Mouse (Mus musculus): Measurements from ENCODE around the gene Ucp3. TPM values are rescaled to one million over a fixed set of nuclear protein-coding genes. Genes with fewer than 3 reads are reported as not detected.

Ucp3 gene
- polyA plus RNA-seq (2015; fragmentation: Nextera tagmentation; extraction: Ambion mirVana) = not detected in 2 replicates

DNA sequence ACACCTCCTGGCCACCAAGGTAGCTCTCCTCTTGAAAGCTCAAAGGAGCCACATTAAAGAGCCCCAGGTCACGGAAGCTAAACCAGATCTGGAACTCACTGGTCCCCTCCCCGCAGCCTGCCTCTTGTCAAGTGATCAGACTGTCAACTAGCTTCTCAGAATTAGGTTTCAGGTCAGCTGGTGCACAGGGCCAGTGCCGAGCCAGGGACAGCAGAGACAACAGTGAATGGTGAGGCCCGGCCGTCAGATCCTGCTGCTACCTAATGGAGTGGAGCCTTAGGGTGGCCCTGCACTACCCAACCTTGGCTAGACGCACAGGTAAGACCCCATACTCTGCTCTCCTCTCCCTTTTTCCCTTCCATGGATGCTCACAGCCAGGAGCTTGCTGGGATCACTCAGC, at the start of gene Ucp3:
Ucp3 (plus strand) TSS at position 214 of the 400 bp plus-strand sequence.
- ATAC-seq = no peak

DNA sequence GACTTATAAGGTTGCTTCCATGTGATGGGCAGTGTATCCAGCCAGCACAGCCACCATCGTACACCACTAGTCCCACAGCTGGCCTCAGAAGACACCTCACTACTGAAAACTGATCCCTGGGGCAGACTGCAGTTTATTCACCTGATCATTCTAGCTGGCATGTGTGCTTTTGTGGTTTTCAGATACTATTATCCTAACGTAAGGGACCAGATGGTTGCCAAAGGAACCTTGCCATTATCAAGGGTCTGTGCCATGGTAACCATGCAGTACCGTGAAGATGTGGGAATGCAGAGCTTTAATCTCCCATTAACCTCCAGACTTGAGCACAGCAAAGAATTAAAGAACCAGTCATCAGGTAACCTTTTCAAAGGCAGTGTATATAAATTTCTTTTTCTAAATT, 47.0 kb upstream of the Ucp3 start:
- H3K4me3 ChIP-seq = no peak overlapping the region
- H3K4me2 ChIP-seq = no peak overlapping the region
- H3K9ac ChIP-seq = no peak overlapping the region
- peaks cover 84% of the 10 kb centered on the region for H3K36me3 ChIP-seq (ENCODE audit: poor library complexity, severe bottlenecking)
- H3K4me1 ChIP-seq = no peaks in the 10 kb centered on the region
- no peaks in the 10 kb centered on the region for H3K9me3 ChIP-seq (replicated peaks)
- no peak overlapping the region for H3K27ac ChIP-seq
- H3K27me3 ChIP-seq = no peaks in the 10 kb centered on the region
- no peak for ATAC-seq
- 72% methylated on average over 3 of the region's 3 CpGs for WGBS

More for the DNA sequence above, at the start of gene Ucp3:
- 84% methylated on average over 6 of the region's 6 CpGs for WGBS
- H3K36me3 ChIP-seq (ENCODE audit: poor library complexity, severe bottlenecking) = peaks cover 32% of the 10 kb centered on the region
- no peak within 1 kb of the TSS for H3K4me2 ChIP-seq
- H3K4me3 ChIP-seq = no peak within 1 kb of the TSS
- no peaks in the 10 kb centered on the region for H3K4me1 ChIP-seq
- H3K27me3 ChIP-seq = no peaks in the 10 kb centered on the region
- no peaks in the 10 kb centered on the region for H3K9me3 ChIP-seq (replicated peaks)
- H3K27ac ChIP-seq = no peak within 1 kb of the TSS
- H3K9ac ChIP-seq = no peak within 1 kb of the TSS

DNA sequence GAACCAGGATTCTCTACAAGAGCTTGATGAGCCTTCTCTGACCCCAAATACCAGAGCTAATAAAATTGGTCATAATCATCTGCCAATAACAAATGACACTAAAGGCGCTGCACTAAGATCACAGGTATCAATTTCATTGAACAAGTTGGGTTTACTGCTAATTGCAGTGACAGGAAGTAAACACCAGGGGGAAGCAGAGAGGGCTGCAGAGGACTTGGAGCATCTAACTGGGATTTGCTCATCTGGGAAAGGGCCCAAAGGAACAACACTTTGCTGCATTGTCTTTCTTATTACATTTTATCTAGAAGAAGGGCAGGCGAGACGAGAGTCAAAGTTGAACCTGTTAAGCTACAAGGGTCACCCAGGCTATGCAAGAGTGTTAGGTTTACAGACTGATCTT, 43.7 kb upstream of the Ucp3 start:
- H3K9ac ChIP-seq = no peak overlapping the region
- WGBS = 70% methylated on average over 3 of the region's 3 CpGs
- no peak for ATAC-seq
- no peak overlapping the region for H3K4me2 ChIP-seq
- H3K9me3 ChIP-seq (replicated peaks) = no peaks in the 10 kb centered on the region
- H3K27me3 ChIP-seq = no peaks in the 10 kb centered on the region
- no peak overlapping the region for H3K27ac ChIP-seq
- no peak overlapping the region for H3K4me3 ChIP-seq
- peaks cover 92% of the 10 kb centered on the region for H3K36me3 ChIP-seq (ENCODE audit: poor library complexity, severe bottlenecking)
- no peaks in the 10 kb centered on the region for H3K4me1 ChIP-seq

DNA sequence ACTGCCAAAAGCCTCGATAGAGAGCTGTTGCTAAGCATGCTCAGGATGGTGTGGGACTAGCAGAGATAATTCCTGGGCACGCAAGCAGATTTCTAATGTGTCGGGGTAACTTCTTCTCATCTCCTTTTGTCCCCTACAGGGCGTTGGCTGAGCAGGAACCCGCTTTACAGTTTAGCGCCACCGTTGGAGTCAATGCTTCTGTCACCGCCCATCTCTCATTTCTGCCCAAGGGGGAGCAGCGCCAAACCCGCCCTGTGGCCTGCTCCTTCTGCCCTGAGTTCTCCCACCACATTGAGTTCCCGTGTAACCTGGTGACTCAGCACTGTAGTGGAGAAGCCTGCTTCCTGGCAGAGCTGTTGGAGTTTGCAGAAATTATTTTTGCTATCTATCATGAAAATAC, 42.9 kb upstream of the Ucp3 start:
- H3K4me2 ChIP-seq = no peak overlapping the region
- 91% methylated on average over 11 of the region's 11 CpGs for whole genome bisulfite sequencing
- H3K4me3 ChIP-seq = no peak overlapping the region
- peaks cover 90% of the 10 kb centered on the region for H3K36me3 ChIP-seq (ENCODE audit: poor library complexity, severe bottlenecking)
- H3K9ac ChIP-seq = no peak overlapping the region
- no peaks in the 10 kb centered on the region for H3K27me3 ChIP-seq
- ATAC-seq = no peak
- H3K27ac ChIP-seq = no peak overlapping the region
- no peaks in the 10 kb centered on the region for H3K9me3 ChIP-seq (replicated peaks)
- no peaks in the 10 kb centered on the region for H3K4me1 ChIP-seq

DNA sequence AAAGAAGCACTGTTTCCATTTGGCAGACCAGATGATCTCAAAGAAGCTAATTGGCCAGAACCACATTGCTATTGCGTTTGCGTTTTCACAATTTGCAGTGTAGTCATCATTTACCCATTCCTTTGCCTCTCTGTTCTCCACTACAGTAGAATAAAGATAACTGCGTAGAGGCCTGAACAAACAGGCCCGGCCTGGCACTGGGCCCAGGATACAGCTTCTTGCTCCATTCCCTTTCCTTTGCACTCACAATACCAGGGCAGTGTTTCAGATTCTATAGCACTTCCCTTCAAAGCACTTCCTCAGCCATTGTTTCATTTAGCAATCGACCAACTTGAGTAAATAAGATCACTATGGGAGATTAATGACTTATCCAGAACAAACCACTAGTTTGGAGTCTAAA, 41.7 kb upstream of the Ucp3 start:
- Histone ChIP-seq H3K27me3 (no peaks in the 10 kb centered on the region), H3K36me3 (ENCODE audit: poor library complexity, severe bottlenecking) (peaks cover 90% of the 10 kb centered on the region), H3K9me3 (replicated peaks) (no peaks in the 10 kb centered on the region), H3K9ac (no peak overlapping the region), H3K4me2 (no peak overlapping the region), H3K4me1 (no peaks in the 10 kb centered on the region), H3K27ac (no peak overlapping the region), H3K4me3 (no peak overlapping the region)
- ATAC-seq = no peak
- 67% methylated on average over 5 of the region's 5 CpGs for WGBS

DNA sequence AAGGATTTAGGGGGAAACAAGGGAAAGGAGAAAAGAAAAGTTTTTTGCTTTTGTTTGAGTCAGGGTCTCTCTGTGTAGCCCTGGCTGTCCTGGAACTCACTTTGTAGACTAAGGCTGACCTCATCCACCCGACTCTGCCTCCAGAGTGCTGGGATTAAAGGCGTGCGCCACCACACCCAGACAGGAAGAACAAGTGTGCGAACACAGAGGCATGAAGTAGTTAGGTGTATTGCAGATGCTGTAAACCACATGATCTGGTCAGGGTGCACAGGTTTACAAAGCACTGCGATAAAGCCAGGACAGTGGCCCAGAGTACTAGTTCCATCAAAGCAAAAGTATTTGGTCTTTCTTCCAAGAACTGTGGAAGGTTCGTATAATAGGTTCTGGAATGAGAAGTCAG, 39.5 kb upstream of the Ucp3 start:
- H3K36me3 ChIP-seq (ENCODE audit: poor library complexity, severe bottlenecking) = peaks cover 90% of the 10 kb centered on the region
- no peak overlapping the region for H3K4me3 ChIP-seq
- no peak overlapping the region for H3K9ac ChIP-seq
- 96% methylated on average over 6 of the region's 6 CpGs for WGBS
- H3K27me3 ChIP-seq = no peaks in the 10 kb centered on the region
- H3K4me1 ChIP-seq = no peaks in the 10 kb centered on the region
- ATAC-seq = no peak
- H3K4me2 ChIP-seq = no peak overlapping the region
- H3K27ac ChIP-seq = no peak overlapping the region
- H3K9me3 ChIP-seq (replicated peaks) = no peaks in the 10 kb centered on the region

DNA sequence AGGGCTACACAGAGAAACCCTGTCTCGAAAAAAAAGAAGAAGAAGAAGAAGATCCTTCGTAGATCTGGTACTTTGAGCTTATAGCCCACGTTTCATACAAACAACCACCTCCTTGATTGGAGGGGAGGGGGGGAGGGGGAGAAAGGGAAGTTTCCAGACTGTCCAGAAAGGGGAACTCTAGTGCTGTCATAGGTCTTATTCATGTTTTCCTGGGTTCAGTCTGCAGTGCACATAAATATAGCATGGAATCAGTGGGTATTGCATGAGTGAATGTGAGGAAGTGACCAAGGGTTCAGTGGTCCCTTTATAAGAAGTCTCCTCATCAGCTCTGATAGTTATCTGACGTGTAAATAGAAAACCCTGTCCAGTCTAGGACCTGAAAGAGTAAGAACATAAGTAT, 29.1 kb upstream of the Ucp3 start:
- Histone ChIP-seq H3K4me1 (no peaks in the 10 kb centered on the region), H3K27me3 (no peaks in the 10 kb centered on the region), H3K36me3 (ENCODE audit: poor library complexity, severe bottlenecking) (peaks cover 88% of the 10 kb centered on the region), H3K27ac (no peak overlapping the region), H3K4me3 (no peak overlapping the region), H3K4me2 (no peak overlapping the region), H3K9me3 (replicated peaks) (no peaks in the 10 kb centered on the region), H3K9ac (no peak overlapping the region)
- ATAC-seq = no peak
- WGBS = 92% methylated on average over 4 of the region's 4 CpGs

DNA sequence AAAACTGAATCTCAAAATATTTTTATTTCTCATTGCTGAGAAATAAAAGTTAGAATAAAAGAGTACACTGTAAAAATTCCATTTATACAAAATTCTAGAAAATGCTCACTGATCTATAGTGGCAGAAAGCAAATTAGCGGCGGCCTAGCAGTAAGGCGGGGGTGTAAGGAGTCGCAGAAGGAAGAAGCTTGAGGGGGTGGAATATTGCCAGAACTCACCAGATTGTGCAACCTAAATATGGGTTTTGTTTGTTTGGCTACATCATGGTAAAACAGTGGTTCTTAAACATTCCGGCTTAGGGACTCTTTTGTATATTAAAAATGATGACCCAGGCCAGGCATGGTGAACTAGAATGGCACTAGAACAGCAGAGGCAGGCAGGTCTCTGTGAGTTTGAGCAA, 26.5 kb upstream of the Ucp3 start:
- WGBS = 95% methylated on average over 5 of the region's 5 CpGs
- H3K4me3 ChIP-seq = no peak overlapping the region

DNA sequence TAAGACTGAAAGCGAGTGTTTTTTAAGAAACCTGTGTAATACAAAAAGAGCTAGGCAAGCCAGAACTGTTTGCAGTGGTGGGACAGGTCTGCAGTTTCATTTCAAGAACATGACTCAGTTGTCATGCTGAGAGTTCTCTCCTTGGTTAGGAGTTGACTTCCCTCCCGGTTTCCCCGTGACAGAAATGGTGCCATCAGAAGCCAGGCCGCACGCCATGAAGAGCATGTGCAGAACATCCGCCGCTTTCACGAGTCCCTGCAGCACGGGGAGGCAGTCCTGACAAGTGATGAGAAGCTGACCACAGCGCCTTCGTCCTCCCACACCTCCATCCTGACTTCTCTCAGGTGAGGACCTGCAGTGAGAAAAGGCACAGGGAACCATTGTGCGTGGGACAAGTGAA, 24.3 kb upstream of the Ucp3 start:
- Histone ChIP-seq H3K9ac (no peak overlapping the region), H3K4me1 (no peaks in the 10 kb centered on the region), H3K9me3 (replicated peaks) (no peaks in the 10 kb centered on the region), H3K27me3 (no peaks in the 10 kb centered on the region), H3K27ac (no peak overlapping the region), H3K36me3 (ENCODE audit: poor library complexity, severe bottlenecking) (peaks cover 89% of the 10 kb centered on the region), H3K4me2 (no peak overlapping the region), H3K4me3 (no peak overlapping the region)
- 93% methylated on average over 12 of the region's 12 CpGs for WGBS
- ATAC-seq = no peak

More for the DNA sequence above, 26.5 kb upstream of the Ucp3 start:
- no peak overlapping the region for H3K9ac ChIP-seq
- H3K27me3 ChIP-seq = no peaks in the 10 kb centered on the region
- no peak for ATAC-seq
- no peaks in the 10 kb centered on the region for H3K4me1 ChIP-seq
- peaks cover 89% of the 10 kb centered on the region for H3K36me3 ChIP-seq (ENCODE audit: poor library complexity, severe bottlenecking)
- H3K9me3 ChIP-seq (replicated peaks) = no peaks in the 10 kb centered on the region
- H3K4me2 ChIP-seq = no peak overlapping the region
- H3K27ac ChIP-seq = no peak overlapping the region

DNA sequence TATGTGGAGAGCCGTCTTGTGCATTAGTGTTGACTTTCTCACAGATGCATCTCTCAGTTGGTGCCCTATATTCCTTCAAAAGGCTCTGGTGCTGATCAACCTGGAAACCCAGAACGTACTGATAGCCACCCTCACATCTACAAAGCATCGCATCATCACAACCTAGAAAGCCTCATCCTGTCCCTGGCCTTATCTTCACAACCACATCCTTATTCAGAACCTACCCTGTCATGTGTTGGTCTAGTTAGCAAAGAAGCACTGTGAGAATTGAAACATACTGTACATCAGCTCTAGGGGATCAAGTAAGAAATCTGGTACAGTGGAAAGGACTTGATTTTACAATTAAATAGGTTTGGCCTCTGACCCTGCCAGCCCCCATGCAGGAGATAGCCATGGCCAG, 23.8 kb upstream of the Ucp3 start:
- Histone ChIP-seq H3K36me3 (ENCODE audit: poor library complexity, severe bottlenecking) (peaks cover 89% of the 10 kb centered on the region), H3K4me1 (no peaks in the 10 kb centered on the region), H3K27ac (no peak overlapping the region), H3K4me2 (no peak overlapping the region), H3K9me3 (replicated peaks) (no peaks in the 10 kb centered on the region), H3K9ac (no peak overlapping the region), H3K4me3 (no peak overlapping the region), H3K27me3 (no peaks in the 10 kb centered on the region)
- ATAC-seq = no peak
- WGBS = 92% methylated on average over 3 of the region's 3 CpGs

DNA sequence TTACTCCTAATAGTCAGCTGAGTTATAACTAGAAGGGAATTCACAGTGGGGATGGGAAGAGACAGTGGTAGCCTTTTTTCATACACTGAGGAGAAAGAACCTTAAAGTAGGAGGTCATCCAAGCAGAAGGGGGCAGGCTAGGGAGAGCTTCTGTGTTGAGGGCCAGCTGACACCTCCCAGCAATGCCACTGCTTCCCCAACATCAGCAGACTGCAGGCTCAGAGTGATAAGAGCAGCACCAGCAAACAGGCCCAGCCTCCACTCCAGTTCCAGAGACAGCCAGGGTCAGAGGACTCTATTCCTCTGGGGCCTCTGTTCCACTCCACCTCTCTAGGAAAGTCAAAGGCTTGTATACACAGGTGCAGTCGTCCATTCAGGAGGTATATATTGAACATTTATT, 14.6 kb upstream of the Ucp3 start:
- no peaks in the 10 kb centered on the region for H3K27me3 ChIP-seq
- no peak overlapping the region for H3K4me3 ChIP-seq
- H3K9me3 ChIP-seq (replicated peaks) = no peaks in the 10 kb centered on the region
- 80% methylated on average over 1 of the region's 1 CpGs for WGBS
- H3K4me2 ChIP-seq = no peak overlapping the region
- no peak overlapping the region for H3K9ac ChIP-seq
- no peak for ATAC-seq
- no peak overlapping the region for H3K27ac ChIP-seq
- H3K4me1 ChIP-seq = no peaks in the 10 kb centered on the region
- H3K36me3 ChIP-seq (ENCODE audit: poor library complexity, severe bottlenecking) = peaks cover 95% of the 10 kb centered on the region

DNA sequence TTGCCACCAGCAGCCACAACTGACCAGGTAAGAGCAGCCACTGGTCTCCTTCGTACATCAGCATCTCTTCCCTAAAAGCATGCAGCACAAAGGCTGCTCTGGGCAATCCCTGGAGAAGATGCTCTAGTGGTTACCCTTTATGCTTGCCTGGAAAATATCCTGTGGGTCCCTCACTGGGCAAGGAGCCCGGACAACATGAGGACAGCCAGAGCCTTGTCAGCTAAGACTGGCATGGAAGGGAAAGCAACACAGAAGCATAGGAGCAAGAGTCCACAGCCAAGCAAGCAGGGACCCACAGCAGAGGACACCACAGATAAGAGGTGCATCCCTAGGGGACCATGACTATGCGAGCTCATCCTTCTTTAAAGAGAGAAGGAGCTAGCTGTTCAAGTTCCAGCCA, 12.9 kb upstream of the Ucp3 start:
- Histone ChIP-seq H3K27ac (no peak overlapping the region), H3K4me1 (no peaks in the 10 kb centered on the region), H3K9me3 (replicated peaks) (no peaks in the 10 kb centered on the region), H3K36me3 (ENCODE audit: poor library complexity, severe bottlenecking) (peaks cover 95% of the 10 kb centered on the region), H3K4me3 (no peak overlapping the region), H3K9ac (no peak overlapping the region), H3K27me3 (no peaks in the 10 kb centered on the region), H3K4me2 (no peak overlapping the region)
- 98% methylated on average over 3 of the region's 3 CpGs for WGBS
- no peak for ATAC-seq

DNA sequence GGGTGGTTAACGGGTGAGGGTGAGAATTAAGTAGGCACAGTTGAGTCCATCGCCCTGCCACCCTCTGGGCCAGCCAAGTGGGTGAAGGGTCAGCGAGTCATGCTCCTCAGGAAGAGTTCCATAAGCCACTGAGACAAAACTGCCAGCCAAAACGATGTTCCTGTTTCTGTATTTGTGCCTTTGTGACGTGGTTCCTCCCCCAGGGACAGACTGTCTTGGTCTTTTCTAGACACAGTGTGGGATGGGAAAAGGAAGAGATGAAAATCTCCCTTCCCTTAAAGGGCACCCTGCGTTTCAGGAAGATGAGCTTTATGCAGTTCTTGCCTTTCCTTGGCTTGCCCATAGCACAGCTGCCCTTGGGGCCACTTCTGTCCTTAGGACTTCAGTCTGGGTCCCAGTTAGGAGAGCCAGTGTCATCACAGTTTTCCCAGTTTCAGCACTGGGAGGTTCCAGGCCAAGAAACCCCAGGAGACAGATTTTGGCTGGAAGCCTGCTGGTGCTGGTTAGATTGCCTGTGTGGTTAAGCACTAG, 11.1 kb upstream of the Ucp3 start:
- Histone ChIP-seq H3K4me1 (no peaks in the 10 kb centered on the region), H3K9ac (no peak overlapping the region), H3K36me3 (ENCODE audit: poor library complexity, severe bottlenecking) (peaks cover 93% of the 10 kb centered on the region), H3K27ac (no peak overlapping the region), H3K27me3 (no peaks in the 10 kb centered on the region), H3K4me3 (no peak overlapping the region), H3K4me2 (no peak overlapping the region), H3K9me3 (replicated peaks) (no peaks in the 10 kb centered on the region)
- 87% methylated on average over 6 of the region's 6 CpGs for WGBS
- ATAC-seq = no peak
